Mouse (Mus musculus): ENCODE data around the gene Cpz.

Cpz gene

DNA sequence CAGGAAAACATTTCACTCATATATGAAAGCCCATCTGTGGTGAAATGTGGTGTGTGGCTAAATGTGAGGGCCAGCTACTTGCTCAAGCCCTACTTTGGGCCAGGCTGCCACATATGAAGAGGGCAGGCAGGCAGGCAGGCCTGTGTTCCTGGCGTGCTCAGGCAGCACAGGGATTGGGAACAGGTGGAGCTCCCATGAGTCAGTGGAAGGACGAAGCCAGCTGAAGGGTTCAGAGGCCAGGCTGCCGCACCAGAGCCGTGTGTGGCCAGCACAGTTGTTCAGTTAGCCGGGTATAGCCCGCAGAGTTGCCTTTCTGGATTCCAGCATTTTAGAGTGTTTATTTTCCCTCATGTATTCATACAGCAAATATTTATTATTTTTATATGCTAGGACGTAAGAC is 68.1 kb downstream of the Cpz start:
- in situ Hi-C loops (cut with MboI; ENCODE audit: low pct_unique_long_range_greater_than_20kb in 1 of 2, low sequenced_read_pairs in 2 of 2, unreplicated experiment in 1 of 2): no loop called here

DNA sequence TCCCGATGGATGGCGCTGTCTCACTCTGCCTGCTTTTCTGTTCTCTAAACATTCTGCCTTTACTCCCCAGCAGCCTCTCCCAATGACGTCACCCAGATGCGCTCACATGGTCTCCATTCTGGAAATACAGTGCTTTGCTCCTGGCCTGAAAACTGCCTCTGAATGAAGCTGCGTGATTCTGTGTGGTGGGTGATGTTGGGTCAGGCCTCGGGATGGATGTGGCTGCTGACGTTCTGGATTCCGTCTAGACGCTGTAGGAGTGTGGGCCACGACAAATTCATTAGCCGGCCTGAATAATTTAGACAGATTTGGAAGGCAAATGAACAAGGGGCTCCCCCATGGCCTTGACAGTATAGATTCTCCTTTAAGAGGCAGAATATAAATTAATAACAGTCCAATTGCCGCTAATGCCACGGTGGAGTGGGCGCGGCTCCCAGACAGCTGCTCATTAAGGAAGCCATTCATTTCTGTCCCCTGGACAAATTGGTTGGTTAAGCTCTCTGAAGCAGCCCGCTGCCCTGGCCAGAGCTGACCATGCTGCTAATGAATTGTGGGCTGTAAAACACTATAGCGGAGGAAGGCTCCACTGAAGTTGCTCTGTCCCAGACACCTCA is 71.2 kb downstream of the Cpz start:
- in situ Hi-C loops (cut with MboI; ENCODE audit: low pct_unique_long_range_greater_than_20kb in 1 of 2, low sequenced_read_pairs in 2 of 2, unreplicated experiment in 1 of 2): no loop called here

Data from mouse embryonic stem cell (cell line).